Mouse (Mus musculus) T-cell, adult 2 months (primary cell): ENCODE measurements around the gene Dlx6.

Experiments
- DNase-seq: peaks from one replicate; pipeline ENCODE4 v3.0.0; 2022; ENCODE audit warnings: low spot score

Dlx6 gene

GRCm38 (mm10) chr6:6859950-6860410 lies 3.2 kb upstream of the Dlx6 start:
- no peak for DNase-seq

GRCm38 (mm10) chr6:6860411-6861085 lies 2.6 kb upstream of the Dlx6 start:
- DNase-seq, result no peak

GRCm38 (mm10) chr6:6861086-6861797 lies 1.9 kb upstream of the Dlx6 start:
- no peak for DNase-seq

GRCm38 (mm10) chr6:6861798-6862428 lies 1.2 kb upstream of the Dlx6 start:
- DNase-seq, result no peak

GRCm38 (mm10) chr6:6862611-6863010 lies 523 bp upstream of the Dlx6 start:
- no peak for DNase-seq

- no peak for DNase-seq
Observed at GRCm38 (mm10) chr6:6863955-6864354, 821 bp downstream of the Dlx6 start.

GRCm38 (mm10) chr6:6864441-6865440 lies 1.6 kb downstream of the Dlx6 start:
- DNase-seq, result no peak

GRCm38 (mm10) chr6:6867031-6867430 lies 3.9 kb downstream of the Dlx6 start:
- DNase-seq, result no peak

- DNase-seq, result no peak
Observed at GRCm38 (mm10) chr6:6869041-6869685, 6.0 kb downstream of the Dlx6 start.

GRCm38 (mm10) chr6:6869961-6870800 lies 7.0 kb downstream of the Dlx6 start:
- no peak for DNase-seq

- no peak for DNase-seq
Observed at GRCm38 (mm10) chr6:6870876-6871420, 7.8 kb downstream of the Dlx6 start.

GRCm38 (mm10) chr6:6871692-6872091 lies 8.6 kb downstream of the Dlx6 start:
- no peak for DNase-seq

GRCm38 (mm10) chr6:6872873-6873272 lies 9.7 kb downstream of the Dlx6 start:
- no peak for DNase-seq

GRCm38 (mm10) chr6:6873476-6874072 lies 10.4 kb downstream of the Dlx6 start:
- DNase-seq, result no peak

GRCm38 (mm10) chr6:6874073-6874771 lies 11.1 kb downstream of the Dlx6 start:
- DNase-seq, result no peak

GRCm38 (mm10) chr6:6875136-6875535 lies 12.0 kb downstream of the Dlx6 start:
- no peak for DNase-seq

- DNase-seq, result no peak
Observed at GRCm38 (mm10) chr6:6875676-6876075, 12.5 kb downstream of the Dlx6 start.

GRCm38 (mm10) chr6:6876231-6876630 lies 13.1 kb downstream of the Dlx6 start:
- DNase-seq, result no peak

- DNase-seq, result no peak
Observed at GRCm38 (mm10) chr6:6876731-6877130, 13.6 kb downstream of the Dlx6 start.
